Comparison of ENCODE assay signal across 8 mouse cellular contexts in genomic region chr13:119689709-119690038, GRCm38 (mm10). TPM values are rescaled to one million over a fixed set of nuclear protein-coding genes. Genes with fewer than 3 reads are reported as not detected.
DNase-seq lines count a peak whose midpoint lies in the region; ATAC-seq and TF ChIP-seq lines count a peak whose summit lies in the region.

No protein-coding gene starts in this region.

- no peaks in the 10 kb centered on the region for H3K27me3 ChIP-seq in heart, adult 2 months (ENCODE audit: control insufficient read depth, insufficient read depth, low read length)
- no peaks in the 10 kb centered on the region for H3K27me3 ChIP-seq in testis, adult 2 months (ENCODE audit: control insufficient read depth, insufficient read depth, low read length)
- H3K27me3 ChIP-seq in liver, embryonic 12.5 days (replicated peaks), result no peaks in the 10 kb centered on the region
- H3K27me3 ChIP-seq in stomach, postnatal 0 days (ENCODE audit: control insufficient read depth, insufficient read depth, low read length), result no peaks in the 10 kb centered on the region

- H3K4me1 ChIP-seq in heart, adult 2 months (ENCODE audit: control insufficient read depth, insufficient read depth, low read length), result peaks cover 2% of the 10 kb centered on the region
- peaks cover 2% of the 10 kb centered on the region for H3K4me1 ChIP-seq in testis, adult 2 months (ENCODE audit: control insufficient read depth, insufficient read depth, low read length)
- peaks cover 36% of the 10 kb centered on the region for H3K4me1 ChIP-seq in liver, embryonic 12.5 days
- 0 out of 2 replicates have a peak, but pooled peaks cover 2% of the 10 kb centered on the region for H3K4me1 ChIP-seq in stomach, postnatal 0 days (replicated peaks; ENCODE audit: control insufficient read depth, insufficient read depth)

- ATAC-seq in liver, embryonic 12.5 days, result no peak
- ATAC-seq in stomach, postnatal 0 days (ENCODE audit: low FRiP score, low TSS enrichment), result no peak

- no peak for DNase-seq in heart, adult 2 months
- no peak for DNase-seq in heart, adult 8-10 months (ENCODE audit: low spot score)
- DNase-seq in testis, postnatal 10 days (ENCODE audit: low spot score), result no peak
- DNase-seq in stomach, postnatal 0 days (ENCODE audit: low spot score), result no peak
- no peak for DNase-seq in left cerebral cortex, postnatal 4 days
- DNase-seq in urinary bladder, adult 2 months (ENCODE audit: low spot score), result no peak

- TF ChIP-seq EP300 in heart, adult 2 months (IDR thresholded peaks at IDR 0.05; ENCODE audit: insufficient read depth, low read depth, low read length), result no peak
- no peak for TF ChIP-seq EP300 in stomach, postnatal 0 days (optimal IDR thresholded peaks at IDR 0.05)

- 0 out of 2 replicates have a peak, but pooled peaks cover 2% of the 10 kb centered on the region for H3K79me2 ChIP-seq in heart, adult 2 months (replicated peaks; ENCODE audit: control insufficient read depth, insufficient read depth, low read length)

- peaks cover 2% of the 10 kb centered on the region; the same call in 1 of the 2 replicates for H3K36me3 ChIP-seq in heart, adult 2 months (ENCODE audit: control insufficient read depth, insufficient read depth, low read length)
- no peaks in the 10 kb centered on the region for H3K36me3 ChIP-seq in testis, adult 2 months (ENCODE audit: control insufficient read depth, insufficient read depth, low read length)
- no peaks in the 10 kb centered on the region for H3K36me3 ChIP-seq in liver, embryonic 12.5 days
- no peaks in the 10 kb centered on the region for H3K36me3 ChIP-seq in stomach, postnatal 0 days (ENCODE audit: control insufficient read depth, insufficient read depth, low read length)

- H3K9ac ChIP-seq in heart, adult 2 months (ENCODE audit: low read depth, low read length), result no peak overlapping the region
- H3K9ac ChIP-seq in liver, embryonic 12.5 days, result no peak overlapping the region
- no peak overlapping the region for H3K9ac ChIP-seq in stomach, postnatal 0 days (ENCODE audit: low read length)

- H3K9me3 ChIP-seq in liver, embryonic 12.5 days (replicated peaks), result no peaks in the 10 kb centered on the region
- H3K9me3 ChIP-seq in stomach, postnatal 0 days (ENCODE audit: control insufficient read depth, low read length), result no peaks in the 10 kb centered on the region

- H3K4me2 ChIP-seq in liver, embryonic 12.5 days, result peak overlapping the region; percentile 77
- peak overlapping the region; percentile 39 for H3K4me2 ChIP-seq in stomach, postnatal 0 days (replicated peaks; ENCODE audit: low read depth)

- H3K27ac ChIP-seq in heart, adult 2 months, result peak overlapping the region; percentile 60
- H3K27ac ChIP-seq in testis, adult 2 months (ENCODE audit: control insufficient read depth, insufficient read depth, low read depth, low read length), result peak overlapping the region; percentile 45
- H3K27ac ChIP-seq in liver, embryonic 12.5 days, result peak overlapping the region; percentile 67
- 0 out of 2 replicates have a peak overlapping the region, but pooled peaks have one; percentile 41 for H3K27ac ChIP-seq in stomach, postnatal 0 days (replicated peaks)

- H3K4me3 ChIP-seq in heart, adult 2 months, result peak overlapping the region; percentile 51
- H3K4me3 ChIP-seq in testis, adult 2 months (ENCODE audit: control insufficient read depth, low read depth, low read length), result peak overlapping the region; percentile 94
- peak overlapping the region; percentile 94 for H3K4me3 ChIP-seq in liver, embryonic 12.5 days
- H3K4me3 ChIP-seq in stomach, postnatal 0 days (ENCODE audit: low read depth, low read length), result peak overlapping the region; percentile 94

- 8% methylated on average over 5 of the region's 5 CpGs for WGBS in heart, adult 2 months
- WGBS in liver, embryonic 12.5 days (ENCODE audit: insufficient replicate concordance), result 9% methylated on average over 5 of the region's 5 CpGs
- 7% methylated on average over 5 of the region's 5 CpGs for WGBS in stomach, postnatal 0 days

- TF ChIP-seq CTCF in heart, adult 2 months (IDR thresholded peaks at IDR 0.05), result no peak
- no peak for TF ChIP-seq CTCF in testis, adult 2 months (IDR thresholded peaks at IDR 0.05; ENCODE audit: control insufficient read depth, insufficient read depth, insufficient replicate concordance, low read depth, low read length)
- TF ChIP-seq CTCF in stomach, postnatal 0 days (IDR thresholded peaks at IDR 0.05; ENCODE audit: low read depth), result no peak

- TF ChIP-seq POLR2A in heart, adult 2 months (IDR thresholded peaks at IDR 0.05; ENCODE audit: insufficient read depth, low read depth, low read length), result peak; percentile 27
- no peak for TF ChIP-seq POLR2A in testis, adult 2 months (IDR thresholded peaks at IDR 0.05; ENCODE audit: control insufficient read depth, low read depth, low read length)

- intact Hi-C loops in heart, adult 2 months (cut with DNase I), result loop anchor here (2.0 to 5.0 kb wide), 2 partner anchors 68 to 101 kb away; partner anchors contain the start of genes Nim1k and Zfp131
- intact Hi-C loops in left cerebral cortex, postnatal 4 days (cut with DNase I), result loop anchor here (5.0 kb wide), 1 partner anchor 47 kb away; no protein-coding TSS in a partner anchor

RNA-seq across cellular contexts. Expression of gene Hmgcs1, which starts 0.5 kb away (rescaled TPM):
- 10 to 100 TPM; 34.9 to 35.4 TPM for total RNA-seq in heart, adult 2 months (2021)
- polyA plus RNA-seq in heart, adult 2 months (2012; rRNA removed), result 16.7 and 29.0 TPM in 2 replicates
- total RNA-seq in heart, adult 8-10 months (2022), result 10 to 100 TPM; 29.3 to 35.0 (median 32.5) TPM
- 24.1 and 27.6 TPM in 2 replicates for polyA plus RNA-seq in testis, adult 2 months (2012; rRNA removed)
- polyA plus RNA-seq in liver, embryonic 12.5 days (2016; fragmentation: Nextera tagmentation; extraction: Ambion mirVana), result 105 and 111 TPM in 2 replicates
- 131 and 140 TPM in 2 replicates for polyA plus RNA-seq in stomach, postnatal 0 days (2015; fragmentation: Nextera tagmentation; extraction: Ambion mirVana)
- 100 to 1,000 TPM; 814 to 887 TPM for total RNA-seq in left cerebral cortex, postnatal 4 days (2021)
- 58.2 and 74.9 TPM in 2 replicates for polyA plus RNA-seq in urinary bladder, adult 2 months (2012; rRNA removed)
